Mouse (Mus musculus): ENCODE measurements around the gene Rell1. TPM values are rescaled to one million over a fixed set of nuclear protein-coding genes. Genes with fewer than 3 reads are reported as not detected.
"Not testable (repeated sequence)": the region's sequence is repeated elsewhere in the genome, so short reads cannot be mapped to it uniquely, and the experiment has no call there.

Rell1 gene
- polyA plus RNA-seq, 1 experiment from 2014 or later = 29.3 TPM

GRCm38 (mm10) chr5:63918201-63918600, 50.5 kb downstream of the Rell1 start:
- no peaks in the 10 kb centered on the region for H3K36me3 ChIP-seq
- no peaks in the 10 kb centered on the region for H3K9me3 ChIP-seq
- H3K27ac ChIP-seq = no peak overlapping the region
- WGBS = 42% methylated on average over 4 of the region's 4 CpGs
- no peak overlapping the region for H3K4me3 ChIP-seq
- no peak overlapping the region for H3K4me2 ChIP-seq
- no peak overlapping the region for H3K9ac ChIP-seq
- H3K27me3 ChIP-seq = no peaks in the 10 kb centered on the region
- ATAC-seq (ENCODE audit: borderline replicate concordance, extremely low read depth, low FRiP score, low TSS enrichment) = peak; percentile 69; the same call in 1 of the 2 replicates
- peaks cover 7% of the 10 kb centered on the region; the same call in 1 of the 2 replicates for H3K4me1 ChIP-seq

DNA sequence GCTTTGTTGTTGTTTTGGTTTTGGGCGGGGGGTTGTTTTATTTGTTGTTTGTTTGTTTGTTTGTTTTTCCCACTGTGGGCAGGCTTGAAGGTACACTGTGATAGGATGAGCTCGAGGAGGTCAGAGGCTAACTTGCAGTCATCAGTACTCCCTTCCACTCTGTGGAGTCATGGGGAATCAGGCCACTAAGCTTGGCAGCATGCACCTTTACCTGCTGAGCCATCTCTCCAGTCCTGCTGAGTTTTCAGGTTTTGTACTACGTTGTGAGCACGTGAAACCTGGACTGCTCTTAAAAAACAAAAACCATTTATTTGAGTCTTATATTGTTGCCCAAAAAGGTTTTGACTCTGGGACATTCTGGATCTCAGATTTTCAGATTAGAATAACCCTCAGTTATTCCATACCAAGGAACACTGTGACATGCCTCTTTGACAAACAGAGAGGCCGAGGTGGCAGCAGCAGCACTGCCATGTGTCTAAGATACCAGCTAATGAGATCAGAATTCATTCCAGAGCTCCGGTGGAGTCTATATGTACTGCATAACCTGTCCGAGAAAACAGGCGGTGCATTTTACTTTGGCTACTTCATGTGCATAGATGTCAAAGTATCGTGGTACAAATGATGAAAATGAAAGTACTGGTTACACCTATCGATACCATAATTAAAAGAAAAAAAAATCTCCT, 52.1 kb downstream of the Rell1 start:
- H3K36me3 ChIP-seq = no peaks in the 10 kb centered on the region
- peaks cover 7% of the 10 kb centered on the region; the same call in 1 of the 2 replicates for H3K4me1 ChIP-seq
- H3K27ac ChIP-seq = no peak overlapping the region
- no peaks in the 10 kb centered on the region for H3K27me3 ChIP-seq
- H3K4me2 ChIP-seq = no peak overlapping the region
- H3K9me3 ChIP-seq = no peaks in the 10 kb centered on the region
- H3K9ac ChIP-seq = no peak overlapping the region
- WGBS = 86% methylated on average over 10 of the region's 10 CpGs
- ATAC-seq (ENCODE audit: borderline replicate concordance, extremely low read depth, low FRiP score, low TSS enrichment) = no peak
- no peak overlapping the region for H3K4me3 ChIP-seq

DNA sequence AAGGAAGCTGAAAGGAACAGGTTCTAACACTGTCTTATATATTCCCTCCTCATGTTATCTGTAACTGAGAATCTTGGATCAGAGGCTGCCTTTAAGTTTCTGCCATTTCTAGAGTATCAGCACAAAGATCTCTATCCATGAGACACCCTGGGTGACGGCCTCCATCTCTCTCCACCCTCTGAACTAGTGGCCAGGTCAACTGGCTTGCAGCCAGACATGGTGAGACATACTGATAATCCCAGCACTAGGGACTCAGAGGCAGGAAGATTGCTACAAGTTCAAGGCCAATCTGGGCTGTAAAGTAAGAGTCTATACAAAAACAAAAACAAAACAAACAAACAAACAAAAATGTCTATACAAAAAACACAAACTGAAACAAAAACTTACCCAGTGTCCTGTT, 53.8 kb downstream of the Rell1 start:
- Histone ChIP-seq H3K9me3 (no peaks in the 10 kb centered on the region), H3K4me2 (no peak overlapping the region), H3K36me3 (no peaks in the 10 kb centered on the region), H3K4me3 (no peak overlapping the region), H3K27ac (no peak overlapping the region), H3K27me3 (no peaks in the 10 kb centered on the region), H3K9ac (no peak overlapping the region), H3K4me1 (peaks cover 7% of the 10 kb centered on the region; the same call in 1 of the 2 replicates)
- WGBS = 42% methylated on average over 1 of the region's 1 CpGs
- no peak for ATAC-seq (ENCODE audit: borderline replicate concordance, extremely low read depth, low FRiP score, low TSS enrichment)

GRCm38 (mm10) chr5:63910171-63910960, 58.3 kb downstream of the Rell1 start:
- H3K4me3 ChIP-seq = no peak overlapping the region
- ATAC-seq (ENCODE audit: borderline replicate concordance, extremely low read depth, low FRiP score, low TSS enrichment) = no peak
- WGBS = 70% methylated on average over 10 of the region's 10 CpGs
- H3K36me3 ChIP-seq = no peaks in the 10 kb centered on the region
- H3K27ac ChIP-seq = no peak overlapping the region
- no peak overlapping the region for H3K9ac ChIP-seq
- H3K4me2 ChIP-seq = no peak overlapping the region
- no peaks in the 10 kb centered on the region for H3K27me3 ChIP-seq
- no peaks in the 10 kb centered on the region for H3K4me1 ChIP-seq
- H3K9me3 ChIP-seq = no peaks in the 10 kb centered on the region

DNA sequence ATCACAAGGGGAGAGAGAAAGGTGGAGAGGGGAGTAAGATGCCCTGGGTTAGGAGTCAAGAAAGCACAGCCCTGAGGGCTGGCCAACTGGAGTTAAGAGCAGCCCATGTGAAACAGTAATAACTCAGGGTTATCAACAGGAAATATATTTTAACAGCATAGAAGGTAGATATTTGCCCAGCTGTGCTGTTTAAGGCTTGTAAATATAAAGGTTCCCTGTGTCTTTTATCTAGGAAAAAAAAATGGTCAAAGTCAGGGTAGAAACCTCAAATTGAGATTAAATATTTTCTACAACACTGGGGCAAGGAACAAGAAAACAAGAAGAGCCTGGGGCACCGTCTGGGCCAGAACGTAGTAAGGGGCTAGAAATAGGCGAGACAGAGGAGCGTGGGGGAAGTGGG, 61.2 kb downstream of the Rell1 start:
- WGBS = 48% methylated on average over 4 of the region's 4 CpGs
- no peak for ATAC-seq (ENCODE audit: borderline replicate concordance, extremely low read depth, low FRiP score, low TSS enrichment)
- Histone ChIP-seq H3K4me1 (0 out of 2 replicates have a peak, but pooled peaks cover 2% of the 10 kb centered on the region), H3K4me3 (no peak overlapping the region), H3K36me3 (no peaks in the 10 kb centered on the region), H3K27ac (no peak overlapping the region), H3K9me3 (no peaks in the 10 kb centered on the region), H3K9ac (no peak overlapping the region), H3K27me3 (no peaks in the 10 kb centered on the region), H3K4me2 (no peak overlapping the region)

GRCm38 (mm10) chr5:63906149-63907093, 62.3 kb downstream of the Rell1 start:
- Histone ChIP-seq H3K9ac (no peak overlapping the region), H3K27me3 (no peaks in the 10 kb centered on the region), H3K9me3 (no peaks in the 10 kb centered on the region), H3K4me3 (no peak overlapping the region), H3K27ac (no peak overlapping the region), H3K36me3 (no peaks in the 10 kb centered on the region), H3K4me1 (0 out of 2 replicates have a peak, but pooled peaks cover 2% of the 10 kb centered on the region), H3K4me2 (peak overlapping the region; percentile 28; the same call in 1 of the 2 replicates)
- 35% methylated on average over 13 of the region's 13 CpGs for WGBS
- peak; percentile 46 for ATAC-seq (ENCODE audit: borderline replicate concordance, extremely low read depth, low FRiP score, low TSS enrichment)

- H3K9me3 ChIP-seq = no peaks in the 10 kb centered on the region
- H3K27me3 ChIP-seq = no peaks in the 10 kb centered on the region
- no peak for ATAC-seq (ENCODE audit: borderline replicate concordance, extremely low read depth, low FRiP score, low TSS enrichment)
- 0 out of 2 replicates have a peak, but pooled peaks cover 2% of the 10 kb centered on the region for H3K4me1 ChIP-seq
- H3K9ac ChIP-seq = no peak overlapping the region
- H3K4me2 ChIP-seq = no peak overlapping the region
- WGBS = 51% methylated on average over 3 of the region's 3 CpGs
- H3K27ac ChIP-seq = no peak overlapping the region
- H3K36me3 ChIP-seq = no peaks in the 10 kb centered on the region
- H3K4me3 ChIP-seq = no peak overlapping the region
Observed at GRCm38 (mm10) chr5:63903329-63903728, 65.4 kb downstream of the Rell1 start.

GRCm38 (mm10) chr5:63897820-63898110, 70.9 kb downstream of the Rell1 start:
- H3K27ac ChIP-seq = no peak overlapping the region
- 62% methylated on average over 3 of the region's 3 CpGs for WGBS
- H3K4me2 ChIP-seq = no peak overlapping the region
- no peaks in the 10 kb centered on the region for H3K9me3 ChIP-seq
- H3K4me1 ChIP-seq = peaks cover 4% of the 10 kb centered on the region; the same call in 1 of the 2 replicates
- no peaks in the 10 kb centered on the region for H3K36me3 ChIP-seq
- H3K27me3 ChIP-seq = no peaks in the 10 kb centered on the region
- H3K4me3 ChIP-seq = no peak overlapping the region
- ATAC-seq (ENCODE audit: borderline replicate concordance, extremely low read depth, low FRiP score, low TSS enrichment) = no peak
- H3K9ac ChIP-seq = no peak overlapping the region

DNA sequence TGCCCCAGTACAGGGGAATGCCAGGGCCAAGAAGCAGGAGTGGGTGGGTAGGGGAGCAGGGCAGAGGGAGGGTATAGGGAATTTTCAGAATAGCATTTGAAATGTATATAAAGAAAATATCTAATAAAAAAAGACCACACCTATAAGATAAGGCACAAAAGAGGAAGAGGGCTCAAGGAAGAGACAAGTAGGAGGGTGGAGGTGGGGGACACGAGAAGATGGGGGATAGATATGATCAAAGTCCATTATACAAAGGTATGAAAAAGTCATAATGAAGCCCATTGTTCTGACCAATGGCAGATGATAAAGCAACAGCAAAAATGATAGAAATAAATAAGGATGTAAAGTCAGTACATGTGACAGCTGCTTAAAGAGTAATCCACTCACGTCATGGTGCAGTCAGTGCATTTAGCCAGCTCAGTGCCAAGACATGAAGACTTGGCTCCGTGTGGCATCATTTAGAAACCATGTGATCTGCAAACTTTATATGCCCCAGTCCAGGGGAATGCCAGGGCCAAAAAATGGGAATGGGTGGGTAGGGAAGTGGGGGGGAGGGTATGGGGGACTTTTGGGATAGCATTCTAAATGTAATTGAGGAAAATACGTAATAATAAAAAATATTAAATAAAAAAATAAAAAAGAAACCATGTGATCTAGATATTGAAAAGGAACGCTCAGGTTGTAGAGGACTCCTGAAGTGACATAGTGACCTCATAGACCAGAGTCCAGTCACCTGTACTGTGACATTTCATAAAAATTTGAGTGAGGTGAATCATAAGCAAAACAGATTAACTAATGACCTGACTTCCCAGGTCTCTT, 71.5 kb downstream of the Rell1 start:
- H3K9ac ChIP-seq; ATAC-seq (ENCODE audit: borderline replicate concordance, extremely low read depth, low FRiP score, low TSS enrichment); H3K36me3 ChIP-seq; H3K4me1 ChIP-seq; H3K9me3 ChIP-seq; H3K4me3 ChIP-seq; H3K27ac ChIP-seq; H3K27me3 ChIP-seq; H3K4me2 ChIP-seq: not testable (repeated sequence)
- WGBS = 83% methylated on average over 5 of the region's 5 CpGs

- peak overlapping the region; percentile 72 for H3K27ac ChIP-seq
- 57% methylated on average over 6 of the region's 6 CpGs for WGBS
- ATAC-seq (ENCODE audit: borderline replicate concordance, extremely low read depth, low FRiP score, low TSS enrichment) = peak; percentile 51
Observed at GRCm38 (mm10) chr5:63891912-63892311, 76.8 kb downstream of the Rell1 start.

GRCm38 (mm10) chr5:63891241-63891640, 77.5 kb downstream of the Rell1 start:
- no peak overlapping the region for H3K4me2 ChIP-seq
- ATAC-seq (ENCODE audit: borderline replicate concordance, extremely low read depth, low FRiP score, low TSS enrichment) = peak; percentile 69
- H3K27ac ChIP-seq = peak overlapping the region; percentile 72
- H3K9ac ChIP-seq = no peak overlapping the region
- WGBS = 62% methylated on average over 4 of the region's 4 CpGs
- no peak overlapping the region for H3K4me3 ChIP-seq
- H3K9me3 ChIP-seq = no peaks in the 10 kb centered on the region
- no peaks in the 10 kb centered on the region for H3K27me3 ChIP-seq
- H3K4me1 ChIP-seq = peaks cover 14% of the 10 kb centered on the region; the same call in 1 of the 2 replicates
- H3K36me3 ChIP-seq = no peaks in the 10 kb centered on the region

More at GRCm38 (mm10) chr5:63891912-63892311, 76.8 kb downstream of the Rell1 start:
- no peak overlapping the region for H3K4me2 ChIP-seq
- no peaks in the 10 kb centered on the region for H3K27me3 ChIP-seq
- no peaks in the 10 kb centered on the region for H3K36me3 ChIP-seq
- H3K9ac ChIP-seq = no peak overlapping the region
- H3K9me3 ChIP-seq = no peaks in the 10 kb centered on the region
- peaks cover 14% of the 10 kb centered on the region; the same call in 1 of the 2 replicates for H3K4me1 ChIP-seq
- H3K4me3 ChIP-seq = no peak overlapping the region

Measured in lung, embryonic 15.5 days (tissue).